Mouse (Mus musculus) megakaryocyte progenitor cell, adult 5-6 weeks (primary cell): ENCODE results near the gene Bcor. TPM values are rescaled to one million over a fixed set of nuclear protein-coding genes. Genes with fewer than 3 reads are reported as not detected.

Experiments used
- ATAC-seq: replicated peaks from 2 replicates; pipeline ENCODE4 v1.8.0; 2016; ENCODE audit warnings: mild to moderate bottlenecking, moderate TSS enrichment, inconsistent platforms; ENCODE audit not compliant: poor library complexity
- total RNA-seq, 2 experiments: library from RNA; stranded (forward) in 1 of 2; stranded (reverse) in 1 of 2; fragments of 157-497, 149-512 nt in 1 of 2; fragments of 200-1000 nt in 1 of 2; gene quantifications; 2 replicates each; pipeline versions ENCODE4 v1.2.3 to v1.2.4; 2015 to 2017

Gene Bcor
- total RNA-seq, 2 experiments from 2014 or later, result 24.7 to 42.7 TPM

DNA sequence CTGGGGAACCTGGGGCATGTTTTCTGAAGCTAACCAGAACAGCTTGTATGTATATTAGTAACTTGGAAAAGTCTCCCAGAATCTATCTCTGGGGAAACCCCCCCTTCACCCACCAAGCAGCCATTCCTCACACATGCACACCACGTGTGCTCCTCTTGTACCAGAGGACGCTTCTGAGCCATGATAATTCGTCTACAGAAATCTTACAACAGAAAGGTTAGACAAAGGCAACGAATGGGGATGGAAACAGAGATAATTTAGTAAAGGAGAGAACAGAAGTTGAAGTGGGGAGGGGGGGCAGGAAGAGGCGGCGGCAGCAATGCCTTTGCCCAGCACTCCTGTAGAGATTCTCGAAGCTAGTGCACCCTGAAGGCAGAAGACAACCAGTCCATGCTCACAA lies 172.6 kb downstream of the Bcor start:
- no peak for ATAC-seq
